Mouse (Mus musculus) small intestine, adult 2 months (tissue): ENCODE measurements around the gene Sez6l. TPM values are rescaled to one million over a fixed set of nuclear protein-coding genes. Genes with fewer than 3 reads are reported as not detected.

Experiments used
- H3K27ac ChIP-seq: fragments of 200-500 bp; 2 replicates; pipeline ENCODE4 v1.5.1; 2012; ENCODE audit warnings: low read depth, low read length, control low read depth, inconsistent platforms; ENCODE audit not compliant: insufficient read depth
- H3K27me3 ChIP-seq: fragments of 200-500 bp; 2 replicates; pipeline ENCODE4 v1.6.1; 2012; ENCODE audit warnings: mild to moderate bottlenecking, moderate library complexity, low read length, inconsistent platforms; ENCODE audit not compliant: control insufficient read depth, insufficient read depth
- H3K36me3 ChIP-seq: fragments of 200-500 bp; 2 replicates; pipeline ENCODE4 v1.6.1; 2012; ENCODE audit warnings: mild to moderate bottlenecking, low read length, control low read depth, inconsistent platforms; ENCODE audit not compliant: control insufficient read depth, insufficient read depth
- H3K4me1 ChIP-seq: fragments of 200-500 bp; 2 replicates; pipeline ENCODE4 v1.6.1; 2012; ENCODE audit warnings: low read length, inconsistent platforms, mixed read lengths; ENCODE audit not compliant: control insufficient read depth, insufficient read depth, insufficient read length
- H3K4me3 ChIP-seq: fragments of 200-500 bp; 2 replicates; pipeline ENCODE4 v1.5.1; 2012; ENCODE audit warnings: low read depth, mild to moderate bottlenecking, control low read depth, inconsistent platforms, low read length, moderate library complexity
- CTCF ChIP-seq: fragments of 200-500 bp; IDR thresholded peaks from 2 replicates; pipeline ENCODE4 v1.5.1; 2012; ENCODE audit warnings: low read depth, mild to moderate bottlenecking, control low read depth, inconsistent platforms, low read length, moderate library complexity, mixed read lengths; ENCODE audit not compliant: insufficient replicate concordance, insufficient read length; ENCODE audit errors: extremely low read depth
- POLR2A ChIP-seq: fragments of 200-500 bp; IDR thresholded peaks from 2 replicates; pipeline ENCODE4 v1.6.1; 2012; ENCODE audit warnings: low read depth, mild to moderate bottlenecking, control low read depth, inconsistent platforms, low read length, moderate library complexity
- WGBS: fragments of 180-500 bp; shearing (Covaris S2); methylation state at CpG from one replicate; pipeline ENCODE4 v1.1.7; 2018; 5-methylcytosine and 5-hydroxymethylcytosine counted together
- polyA plus RNA-seq: library from polyadenylated mRNA; depleted of rRNA; stranded (reverse); fragments of >200 nt; gene quantifications from 2 replicates; pipeline ENCODE4 v1.2.3, GENCODE M21; 2012

Sez6l gene
- polyA plus RNA-seq, 1 experiment, result 0.42 TPM

GRCm38 (mm10) chr5:112483030-112483429 is 94.0 kb downstream of the Sez6l start:
- peaks cover 17% of the 10 kb centered on the region for H3K4me1 ChIP-seq
- no peaks in the 10 kb centered on the region for H3K36me3 ChIP-seq
- H3K4me3 ChIP-seq, result no peak overlapping the region
- 50% methylated on average over 8 of the region's 8 CpGs for WGBS
- H3K27ac ChIP-seq, result no peak overlapping the region
- TF ChIP-seq POLR2A (no peak), CTCF (no peak)
- no peaks in the 10 kb centered on the region for H3K27me3 ChIP-seq

- peaks cover 17% of the 10 kb centered on the region for H3K4me1 ChIP-seq
- H3K27me3 ChIP-seq, result no peaks in the 10 kb centered on the region
- no peak overlapping the region for H3K4me3 ChIP-seq
- 63% methylated on average over 13 of the region's 13 CpGs for WGBS
- H3K27ac ChIP-seq, result no peak overlapping the region
- no peak for TF ChIP-seq CTCF
- TF ChIP-seq POLR2A, result no peak
- H3K36me3 ChIP-seq, result no peaks in the 10 kb centered on the region
Observed at GRCm38 (mm10) chr5:112482551-112482950, 94.4 kb downstream of the Sez6l start.

- Histone ChIP-seq H3K36me3 (no peaks in the 10 kb centered on the region), H3K27ac (no peak overlapping the region), H3K4me3 (no peak overlapping the region), H3K27me3 (no peaks in the 10 kb centered on the region), H3K4me1 (peaks cover 17% of the 10 kb centered on the region)
- WGBS, result 53% methylated on average over 19 of the region's 19 CpGs
- TF ChIP-seq POLR2A, result no peak
- no peak for TF ChIP-seq CTCF
Observed at GRCm38 (mm10) chr5:112481946-112482410, 95.0 kb downstream of the Sez6l start.

GRCm38 (mm10) chr5:112473453-112473852 is 103.5 kb downstream of the Sez6l start:
- Histone ChIP-seq H3K36me3 (no peaks in the 10 kb centered on the region), H3K4me3 (no peak overlapping the region), H3K27ac (no peak overlapping the region), H3K4me1 (no peaks in the 10 kb centered on the region), H3K27me3 (no peaks in the 10 kb centered on the region)
- no peak for TF ChIP-seq CTCF
- no peak for TF ChIP-seq POLR2A
- WGBS, result 22% methylated on average over 6 of the region's 6 CpGs

GRCm38 (mm10) chr5:112470144-112470543 is 106.8 kb downstream of the Sez6l start:
- whole genome bisulfite sequencing, result 64% methylated on average over 6 of the region's 6 CpGs

GRCm38 (mm10) chr5:112468986-112469581 is 107.9 kb downstream of the Sez6l start:
- TF ChIP-seq POLR2A (no peak), CTCF (no peak)
- no peaks in the 10 kb centered on the region for H3K4me1 ChIP-seq
- no peaks in the 10 kb centered on the region for H3K27me3 ChIP-seq
- H3K36me3 ChIP-seq, result no peaks in the 10 kb centered on the region
- H3K4me3 ChIP-seq, result no peak overlapping the region
- 53% methylated on average over 4 of the region's 4 CpGs for WGBS
- no peak overlapping the region for H3K27ac ChIP-seq

More at GRCm38 (mm10) chr5:112470144-112470543, 106.8 kb downstream of the Sez6l start:
- H3K4me1 ChIP-seq, result no peaks in the 10 kb centered on the region
- H3K36me3 ChIP-seq, result no peaks in the 10 kb centered on the region
- peak; percentile 77; the same call in 1 of the 2 replicates for TF ChIP-seq CTCF
- TF ChIP-seq POLR2A, result no peak
- no peaks in the 10 kb centered on the region for H3K27me3 ChIP-seq
- no peak overlapping the region for H3K4me3 ChIP-seq
- H3K27ac ChIP-seq, result no peak overlapping the region

GRCm38 (mm10) chr5:112466331-112466730 is 110.7 kb downstream of the Sez6l start:
- 47% methylated on average over 6 of the region's 6 CpGs for WGBS
- H3K27me3 ChIP-seq, result no peaks in the 10 kb centered on the region
- no peak for TF ChIP-seq POLR2A
- TF ChIP-seq CTCF, result no peak
- H3K4me1 ChIP-seq, result no peaks in the 10 kb centered on the region
- no peak overlapping the region for H3K27ac ChIP-seq
- H3K4me3 ChIP-seq, result no peak overlapping the region
- H3K36me3 ChIP-seq, result no peaks in the 10 kb centered on the region

GRCm38 (mm10) chr5:112459903-112460302 is 117.1 kb downstream of the Sez6l start:
- Histone ChIP-seq H3K27me3 (no peaks in the 10 kb centered on the region), H3K36me3 (no peaks in the 10 kb centered on the region), H3K4me3 (no peak overlapping the region), H3K4me1 (no peaks in the 10 kb centered on the region), H3K27ac (no peak overlapping the region)
- TF ChIP-seq CTCF (no peak), POLR2A (no peak)
- 73% methylated on average over 3 of the region's 3 CpGs for WGBS
